Mouse (Mus musculus): Measurements from ENCODE around the gene Hip1r. TPM values are rescaled to one million over a fixed set of nuclear protein-coding genes. Genes with fewer than 3 reads are reported as not detected.

The Hip1r gene
- polyA plus RNA-seq, 1 experiment from 2014 or later = 14.5 TPM

GRCm38 (mm10) chr5:123968468-123968867 is 5.0 kb upstream of the Hip1r start:
- no peak overlapping the region for H3K27ac ChIP-seq (ENCODE audit: low read length)
- H3K4me1 ChIP-seq (replicated peaks; ENCODE audit: control insufficient read depth, insufficient read depth, low read length) = no peaks in the 10 kb centered on the region
- no peaks in the 10 kb centered on the region for H3K36me3 ChIP-seq (ENCODE audit: control insufficient read depth, insufficient read depth, low read length)
- no peak overlapping the region for H3K9ac ChIP-seq (ENCODE audit: low read length)
- no peak overlapping the region for H3K4me2 ChIP-seq (ENCODE audit: low read depth, low read length)
- peaks cover 4% of the 10 kb centered on the region for H3K27me3 ChIP-seq (ENCODE audit: control insufficient read depth, insufficient read depth, low read depth, low read length)
- H3K4me3 ChIP-seq (ENCODE audit: low read length) = no peak overlapping the region
- 53% methylated on average over 5 of the region's 5 CpGs for WGBS
- no peaks in the 10 kb centered on the region for H3K9me3 ChIP-seq (ENCODE audit: control insufficient read depth, low read length)
- no peak for ATAC-seq (ENCODE audit: low read depth)

GRCm38 (mm10) chr5:123969216-123969615 is 4.2 kb upstream of the Hip1r start:
- H3K9ac ChIP-seq (ENCODE audit: low read length) = no peak overlapping the region

GRCm38 (mm10) chr5:123970576-123970975 is 2.9 kb upstream of the Hip1r start:
- Histone ChIP-seq H3K9ac (ENCODE audit: low read length) (no peak overlapping the region), H3K27ac (ENCODE audit: low read length) (no peak overlapping the region), H3K9me3 (ENCODE audit: control insufficient read depth, low read length) (no peaks in the 10 kb centered on the region), H3K27me3 (ENCODE audit: control insufficient read depth, insufficient read depth, low read depth, low read length) (peaks cover 11% of the 10 kb centered on the region), H3K4me2 (ENCODE audit: low read depth, low read length) (no peak overlapping the region), H3K36me3 (ENCODE audit: control insufficient read depth, insufficient read depth, low read length) (no peaks in the 10 kb centered on the region), H3K4me1 (replicated peaks; ENCODE audit: control insufficient read depth, insufficient read depth, low read length) (peaks cover 4% of the 10 kb centered on the region; the same call in 1 of the 2 replicates), H3K4me3 (ENCODE audit: low read length) (no peak overlapping the region)
- no peak for ATAC-seq (ENCODE audit: low read depth)
- 84% methylated on average over 4 of the region's 4 CpGs for WGBS

More at GRCm38 (mm10) chr5:123969216-123969615, 4.2 kb upstream of the Hip1r start:
- no peak overlapping the region for H3K27ac ChIP-seq (ENCODE audit: low read length)
- H3K4me3 ChIP-seq (ENCODE audit: low read length) = no peak overlapping the region
- 72% methylated on average over 8 of the region's 8 CpGs for WGBS
- no peaks in the 10 kb centered on the region for H3K36me3 ChIP-seq (ENCODE audit: control insufficient read depth, insufficient read depth, low read length)
- no peaks in the 10 kb centered on the region for H3K9me3 ChIP-seq (ENCODE audit: control insufficient read depth, low read length)
- H3K27me3 ChIP-seq (ENCODE audit: control insufficient read depth, insufficient read depth, low read depth, low read length) = peaks cover 4% of the 10 kb centered on the region
- no peaks in the 10 kb centered on the region for H3K4me1 ChIP-seq (replicated peaks; ENCODE audit: control insufficient read depth, insufficient read depth, low read length)
- no peak overlapping the region for H3K4me2 ChIP-seq (ENCODE audit: low read depth, low read length)
- ATAC-seq (ENCODE audit: low read depth) = no peak

DNA sequence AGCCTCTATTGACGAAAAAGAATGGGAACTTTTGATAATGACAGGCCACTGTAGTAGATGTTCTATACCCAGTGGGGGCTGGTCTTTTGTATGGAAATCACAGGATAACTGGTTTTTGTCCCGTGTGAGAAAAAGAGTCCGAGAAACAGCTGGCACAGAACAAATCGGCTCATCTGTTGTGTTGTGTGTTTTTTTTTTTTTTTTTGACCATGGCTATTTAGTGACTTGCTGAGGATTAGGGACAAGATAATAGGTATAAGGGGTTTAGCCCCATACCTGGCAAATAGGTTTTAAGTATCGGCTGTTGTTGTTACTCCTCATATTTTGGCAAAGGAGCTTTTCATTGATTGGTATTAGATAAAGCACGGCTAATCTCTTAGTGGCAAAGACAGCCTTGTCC is 975 bp upstream of the Hip1r start:
- H3K4me1 ChIP-seq (replicated peaks; ENCODE audit: control insufficient read depth, insufficient read depth, low read length) = peaks cover 11% of the 10 kb centered on the region
- WGBS = 61% methylated on average over 6 of the region's 6 CpGs
- no peak overlapping the region for H3K9ac ChIP-seq (ENCODE audit: low read length)
- H3K4me2 ChIP-seq (ENCODE audit: low read depth, low read length) = no peak overlapping the region
- ATAC-seq (ENCODE audit: low read depth) = no peak
- H3K4me3 ChIP-seq (ENCODE audit: low read length) = no peak overlapping the region
- no peaks in the 10 kb centered on the region for H3K9me3 ChIP-seq (ENCODE audit: control insufficient read depth, low read length)
- H3K36me3 ChIP-seq (ENCODE audit: control insufficient read depth, insufficient read depth, low read length) = no peaks in the 10 kb centered on the region
- no peak overlapping the region for H3K27ac ChIP-seq (ENCODE audit: low read length)
- H3K27me3 ChIP-seq (ENCODE audit: control insufficient read depth, insufficient read depth, low read depth, low read length) = peaks cover 11% of the 10 kb centered on the region

DNA sequence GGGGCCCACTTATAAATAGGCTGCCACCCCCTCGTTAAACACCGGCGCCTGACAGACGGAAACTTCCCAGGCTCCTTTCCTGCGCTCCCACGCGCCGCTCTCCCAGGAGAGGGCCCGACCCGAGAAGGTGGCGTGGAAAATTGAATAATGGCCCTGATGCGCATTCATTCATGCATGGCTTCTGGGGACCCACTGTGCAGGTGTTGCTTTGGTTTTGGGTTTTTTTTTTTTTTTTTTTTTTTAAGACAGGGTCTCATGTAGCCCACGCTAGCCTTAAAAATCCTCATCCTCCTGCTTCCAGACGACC is 704 bp downstream of the Hip1r start:
- Histone ChIP-seq H3K27me3 (ENCODE audit: control insufficient read depth, insufficient read depth, low read depth, low read length) (peaks cover 11% of the 10 kb centered on the region), H3K9ac (ENCODE audit: low read length) (peak overlapping the region; percentile 75), H3K4me3 (ENCODE audit: low read length) (peak overlapping the region; percentile 76), H3K36me3 (ENCODE audit: control insufficient read depth, insufficient read depth, low read length) (no peaks in the 10 kb centered on the region), H3K9me3 (ENCODE audit: control insufficient read depth, low read length) (no peaks in the 10 kb centered on the region), H3K27ac (ENCODE audit: low read length) (no peak overlapping the region; the same call in 1 of the 2 replicates), H3K4me2 (ENCODE audit: low read depth, low read length) (peak overlapping the region; percentile 95), H3K4me1 (replicated peaks; ENCODE audit: control insufficient read depth, insufficient read depth, low read length) (peaks cover 19% of the 10 kb centered on the region)
- ATAC-seq (ENCODE audit: low read depth) = no peak
- under 1% methylated on average over 14 of the region's 14 CpGs for WGBS

GRCm38 (mm10) chr5:123974616-123975111 is 1.2 kb downstream of the Hip1r start:
- Histone ChIP-seq H3K36me3 (ENCODE audit: control insufficient read depth, insufficient read depth, low read length) (no peaks in the 10 kb centered on the region), H3K9me3 (ENCODE audit: control insufficient read depth, low read length) (no peaks in the 10 kb centered on the region), H3K27ac (ENCODE audit: low read length) (no peak overlapping the region), H3K4me1 (replicated peaks; ENCODE audit: control insufficient read depth, insufficient read depth, low read length) (peaks cover 23% of the 10 kb centered on the region), H3K27me3 (ENCODE audit: control insufficient read depth, insufficient read depth, low read depth, low read length) (peaks cover 11% of the 10 kb centered on the region), H3K4me2 (ENCODE audit: low read depth, low read length) (peak overlapping the region; percentile 95), H3K4me3 (ENCODE audit: low read length) (peak overlapping the region; percentile 76), H3K9ac (ENCODE audit: low read length) (no peak overlapping the region)
- ATAC-seq (ENCODE audit: low read depth) = no peak
- WGBS = 22% methylated on average over 11 of the region's 11 CpGs

GRCm38 (mm10) chr5:123975668-123976180 is 2.3 kb downstream of the Hip1r start:
- peak overlapping the region; percentile 73 for H3K27ac ChIP-seq (ENCODE audit: low read length)
- ATAC-seq (ENCODE audit: low read depth) = peak; percentile 54
- H3K4me3 ChIP-seq (ENCODE audit: low read length) = no peak overlapping the region
- 37% methylated on average over 6 of the region's 6 CpGs for WGBS
- peaks cover 11% of the 10 kb centered on the region for H3K27me3 ChIP-seq (ENCODE audit: control insufficient read depth, insufficient read depth, low read depth, low read length)
- H3K9ac ChIP-seq (ENCODE audit: low read length) = no peak overlapping the region
- H3K9me3 ChIP-seq (ENCODE audit: control insufficient read depth, low read length) = no peaks in the 10 kb centered on the region
- H3K4me2 ChIP-seq (ENCODE audit: low read depth, low read length) = peak overlapping the region; percentile 95
- peaks cover 26% of the 10 kb centered on the region for H3K4me1 ChIP-seq (replicated peaks; ENCODE audit: control insufficient read depth, insufficient read depth, low read length)
- no peaks in the 10 kb centered on the region for H3K36me3 ChIP-seq (ENCODE audit: control insufficient read depth, insufficient read depth, low read length)

GRCm38 (mm10) chr5:123977231-123977630 is 3.8 kb downstream of the Hip1r start:
- H3K27ac ChIP-seq (ENCODE audit: low read length) = no peak overlapping the region
- H3K4me2 ChIP-seq (ENCODE audit: low read depth, low read length) = no peak overlapping the region
- peaks cover 29% of the 10 kb centered on the region for H3K4me1 ChIP-seq (replicated peaks; ENCODE audit: control insufficient read depth, insufficient read depth, low read length)
- H3K9me3 ChIP-seq (ENCODE audit: control insufficient read depth, low read length) = no peaks in the 10 kb centered on the region
- H3K4me3 ChIP-seq (ENCODE audit: low read length) = no peak overlapping the region
- no peaks in the 10 kb centered on the region for H3K36me3 ChIP-seq (ENCODE audit: control insufficient read depth, insufficient read depth, low read length)
- H3K27me3 ChIP-seq (ENCODE audit: control insufficient read depth, insufficient read depth, low read depth, low read length) = peaks cover 11% of the 10 kb centered on the region
- no peak for ATAC-seq (ENCODE audit: low read depth)
- H3K9ac ChIP-seq (ENCODE audit: low read length) = no peak overlapping the region
- 32% methylated on average over 3 of the region's 3 CpGs for WGBS

DNA sequence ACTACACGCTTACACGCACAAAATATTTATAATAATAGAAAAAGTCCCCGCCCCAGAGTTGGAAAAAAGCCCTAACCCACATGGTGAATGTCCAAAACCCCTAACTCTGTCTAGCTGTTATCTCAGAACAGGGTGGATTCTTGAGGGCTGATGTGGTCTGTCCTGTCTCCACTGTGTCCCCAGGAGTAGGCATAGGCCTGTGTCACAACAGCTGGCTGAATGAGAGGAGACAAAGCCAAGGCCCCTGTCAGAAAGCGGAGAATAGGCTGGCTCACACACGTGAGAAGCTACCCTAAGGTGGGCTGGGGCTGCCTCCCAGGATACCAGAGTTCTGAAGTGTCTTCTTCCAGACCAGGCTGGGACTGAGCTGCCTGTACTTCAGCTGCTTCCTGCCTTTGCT is 4.7 kb downstream of the Hip1r start:
- no peak overlapping the region for H3K9ac ChIP-seq (ENCODE audit: low read length)
- no peaks in the 10 kb centered on the region for H3K9me3 ChIP-seq (ENCODE audit: control insufficient read depth, low read length)
- no peak overlapping the region for H3K4me2 ChIP-seq (ENCODE audit: low read depth, low read length)
- H3K4me1 ChIP-seq (replicated peaks; ENCODE audit: control insufficient read depth, insufficient read depth, low read length) = peaks cover 29% of the 10 kb centered on the region
- H3K27me3 ChIP-seq (ENCODE audit: control insufficient read depth, insufficient read depth, low read depth, low read length) = peaks cover 10% of the 10 kb centered on the region
- no peak overlapping the region for H3K4me3 ChIP-seq (ENCODE audit: low read length)
- ATAC-seq (ENCODE audit: low read depth) = no peak
- H3K36me3 ChIP-seq (ENCODE audit: control insufficient read depth, insufficient read depth, low read length) = no peaks in the 10 kb centered on the region
- no peak overlapping the region for H3K27ac ChIP-seq (ENCODE audit: low read length)
- 74% methylated on average over 5 of the region's 5 CpGs for WGBS
